Mouse (Mus musculus) spleen, adult 2 months (tissue): Measurements from ENCODE around the gene Exoc5.

ENCODE experiments used
- CTCF ChIP-seq: fragments of 200-500 bp; IDR thresholded peaks from 2 replicates; pipeline ENCODE4 v1.5.1; 2011; ENCODE audit warnings: mild to moderate bottlenecking, inconsistent platforms; ENCODE audit not compliant: insufficient read depth, insufficient read length, insufficient replicate concordance; ENCODE audit errors: extremely low read depth
- POLR2A ChIP-seq: fragments of 200-500 bp; IDR thresholded peaks from 2 replicates; pipeline ENCODE4 v1.6.1; 2011; ENCODE audit warnings: low read depth, low read length, inconsistent platforms

DNA sequence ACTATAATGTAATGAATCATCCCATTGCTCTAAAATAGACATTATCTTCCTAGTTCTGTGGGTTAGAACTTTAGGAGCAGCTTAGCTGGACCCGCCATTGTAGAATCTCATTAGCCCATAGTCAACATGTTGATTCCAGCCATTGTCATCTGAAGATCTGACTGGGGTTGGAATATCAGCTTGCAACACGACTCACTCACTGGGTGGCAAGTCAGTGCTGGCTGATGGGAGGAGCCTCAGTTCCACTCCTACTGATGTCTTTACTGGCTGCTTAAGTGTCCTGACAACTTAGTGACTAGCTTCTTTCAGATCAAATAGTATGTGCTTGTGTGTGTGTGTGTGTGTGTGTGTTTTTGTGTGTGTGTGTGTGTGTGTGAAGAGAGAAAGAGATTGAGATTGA, 7.9 kb upstream of the Exoc5 start:
- TF ChIP-seq CTCF (no peak), POLR2A (no peak)
